Mouse (Mus musculus): ENCODE data around the gene Cd81. TPM values are rescaled to one million over a fixed set of nuclear protein-coding genes. Genes with fewer than 3 reads are reported as not detected.

The Cd81 gene
- total and polyA plus RNA-seq, 2 experiments from 2014 or later, result 511 to 542 TPM

DNA sequence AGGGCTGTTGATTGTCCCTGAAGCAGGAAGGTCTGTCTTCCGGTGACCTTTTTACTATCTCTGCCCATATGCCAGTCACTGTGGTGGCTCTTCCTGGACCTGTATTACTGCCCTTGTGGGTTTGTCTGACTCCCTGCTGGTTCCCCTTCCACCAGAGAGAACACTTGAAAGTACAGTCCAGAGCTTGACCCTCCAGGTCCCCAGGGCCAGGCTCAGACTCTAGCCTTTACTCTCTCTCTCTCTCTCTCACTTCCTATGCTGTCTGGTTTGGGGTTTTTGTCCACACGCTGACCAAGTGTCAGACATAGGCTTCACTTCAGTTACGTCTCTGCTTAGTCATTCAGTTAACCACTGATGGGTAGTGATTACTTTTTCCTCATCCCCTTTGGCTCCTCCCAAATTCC, 9.6 kb upstream of the Cd81 start:
- WGBS, result 87% methylated on average over 3 of the region's 3 CpGs
- no peak for ATAC-seq (ENCODE audit: low FRiP score)
- TF ChIP-seq CTCF (IDR thresholded peaks at IDR 0.05), result no peak

GRCm38 (mm10) chr7:143044049-143044825, 8.3 kb upstream of the Cd81 start:
- WGBS, result 94% methylated on average over 2 of the region's 2 CpGs

More for the DNA sequence above, 9.6 kb upstream of the Cd81 start:
- Histone ChIP-seq H3K36me3 (ENCODE audit: insufficient read depth, low read length) (peaks cover 36% of the 10 kb centered on the region), H3K27ac (ENCODE audit: low read depth, low read length) (no peak overlapping the region), H3K27me3 (ENCODE audit: insufficient read depth, low read length) (no peaks in the 10 kb centered on the region), H3K9ac (replicated peaks; ENCODE audit: low read length, poor library complexity, severe bottlenecking) (no peak overlapping the region), H3K4me2 (ENCODE audit: low read depth, low read length, poor library complexity, severe bottlenecking) (no peak overlapping the region), H3K4me1 (ENCODE audit: insufficient read depth, low read length) (no peaks in the 10 kb centered on the region), H3K9me3 (ENCODE audit: low read length) (no peaks in the 10 kb centered on the region), H3K4me3 (ENCODE audit: low read depth, low read length) (no peak overlapping the region)
- DNase-seq (ENCODE audit: low spot score), result no peak

GRCm38 (mm10) chr7:143044826-143045206, 7.7 kb upstream of the Cd81 start:
- TF ChIP-seq CTCF (IDR thresholded peaks at IDR 0.05), result 0 out of 2 replicates have a peak, but pooled peaks have one; percentile 32
- no peak overlapping the region for H3K4me2 ChIP-seq (ENCODE audit: low read depth, low read length, poor library complexity, severe bottlenecking)
- no peaks in the 10 kb centered on the region for H3K9me3 ChIP-seq (ENCODE audit: low read length)
- no peak overlapping the region for H3K27ac ChIP-seq (ENCODE audit: low read depth, low read length)
- no peak overlapping the region for H3K4me3 ChIP-seq (ENCODE audit: low read depth, low read length)
- no peak overlapping the region for H3K9ac ChIP-seq (replicated peaks; ENCODE audit: low read length, poor library complexity, severe bottlenecking)
- ATAC-seq (ENCODE audit: low FRiP score), result no peak
- no peaks in the 10 kb centered on the region for H3K4me1 ChIP-seq (ENCODE audit: insufficient read depth, low read length)
- H3K36me3 ChIP-seq (ENCODE audit: insufficient read depth, low read length), result peaks cover 30% of the 10 kb centered on the region
- H3K27me3 ChIP-seq (ENCODE audit: insufficient read depth, low read length), result no peaks in the 10 kb centered on the region
- no peak for DNase-seq (ENCODE audit: low spot score)

More at GRCm38 (mm10) chr7:143044049-143044825, 8.3 kb upstream of the Cd81 start:
- Histone ChIP-seq H3K9ac (replicated peaks; ENCODE audit: low read length, poor library complexity, severe bottlenecking) (no peak overlapping the region), H3K27ac (ENCODE audit: low read depth, low read length) (no peak overlapping the region), H3K27me3 (ENCODE audit: insufficient read depth, low read length) (no peaks in the 10 kb centered on the region), H3K4me3 (ENCODE audit: low read depth, low read length) (no peak overlapping the region), H3K36me3 (ENCODE audit: insufficient read depth, low read length) (peaks cover 34% of the 10 kb centered on the region), H3K4me1 (ENCODE audit: insufficient read depth, low read length) (no peaks in the 10 kb centered on the region), H3K9me3 (ENCODE audit: low read length) (no peaks in the 10 kb centered on the region), H3K4me2 (ENCODE audit: low read depth, low read length, poor library complexity, severe bottlenecking) (no peak overlapping the region)
- DNase-seq (ENCODE audit: low spot score), result no peak
- ATAC-seq (ENCODE audit: low FRiP score), result no peak
- no peak for TF ChIP-seq CTCF (IDR thresholded peaks at IDR 0.05)

DNA sequence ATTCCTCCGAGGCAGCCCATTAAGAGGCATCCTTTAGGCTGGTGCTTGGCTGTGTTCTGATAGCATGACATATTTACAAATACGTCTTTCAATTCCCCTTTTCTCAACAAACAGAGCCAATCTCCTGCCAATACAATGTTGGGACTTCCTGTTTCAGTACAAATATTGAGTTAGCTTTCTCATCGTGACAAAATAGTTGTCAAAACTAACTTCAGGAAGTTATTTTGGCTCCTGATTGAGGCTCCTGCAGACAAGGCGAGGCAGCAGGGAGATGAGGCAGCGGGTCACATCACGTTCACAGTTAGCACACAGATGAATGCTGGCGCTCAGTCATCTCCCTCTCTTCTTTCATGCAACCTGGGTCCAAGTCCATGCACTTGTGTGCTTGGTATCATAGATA, 6.2 kb upstream of the Cd81 start:
- no peak for TF ChIP-seq CTCF (IDR thresholded peaks at IDR 0.05)
- no peak overlapping the region for H3K4me3 ChIP-seq (ENCODE audit: low read depth, low read length)
- 0 out of 2 replicates have a peak, but pooled peaks cover under 1% of the 10 kb centered on the region for H3K4me1 ChIP-seq (ENCODE audit: insufficient read depth, low read length)
- H3K27me3 ChIP-seq (ENCODE audit: insufficient read depth, low read length), result no peaks in the 10 kb centered on the region
- WGBS, result 83% methylated on average over 7 of the region's 7 CpGs
- H3K4me2 ChIP-seq (ENCODE audit: low read depth, low read length, poor library complexity, severe bottlenecking), result no peak overlapping the region
- DNase-seq (ENCODE audit: low spot score) (no peak), ATAC-seq (ENCODE audit: low FRiP score) (no peak)
- H3K27ac ChIP-seq (ENCODE audit: low read depth, low read length), result no peak overlapping the region
- no peaks in the 10 kb centered on the region for H3K9me3 ChIP-seq (ENCODE audit: low read length)
- peaks cover 19% of the 10 kb centered on the region; the same call in 1 of the 2 replicates for H3K36me3 ChIP-seq (ENCODE audit: insufficient read depth, low read length)
- H3K9ac ChIP-seq (replicated peaks; ENCODE audit: low read length, poor library complexity, severe bottlenecking), result no peak overlapping the region

- no peak overlapping the region for H3K9ac ChIP-seq (replicated peaks; ENCODE audit: low read length, poor library complexity, severe bottlenecking)
- H3K36me3 ChIP-seq (ENCODE audit: insufficient read depth, low read length), result no peaks in the 10 kb centered on the region
- H3K27me3 ChIP-seq (ENCODE audit: insufficient read depth, low read length), result no peaks in the 10 kb centered on the region
- peaks cover 11% of the 10 kb centered on the region; the same call in 1 of the 2 replicates for H3K4me1 ChIP-seq (ENCODE audit: insufficient read depth, low read length)
- no peak for DNase-seq (ENCODE audit: low spot score)
- no peak overlapping the region for H3K27ac ChIP-seq (ENCODE audit: low read depth, low read length)
- WGBS, result 77% methylated on average over 3 of the region's 3 CpGs
- H3K9me3 ChIP-seq (ENCODE audit: low read length), result no peaks in the 10 kb centered on the region
- H3K4me3 ChIP-seq (ENCODE audit: low read depth, low read length), result no peak overlapping the region
- ATAC-seq (ENCODE audit: low FRiP score), result no peak
- TF ChIP-seq CTCF (IDR thresholded peaks at IDR 0.05), result no peak
- no peak overlapping the region for H3K4me2 ChIP-seq (ENCODE audit: low read depth, low read length, poor library complexity, severe bottlenecking)
Observed at GRCm38 (mm10) chr7:143049331-143049730, 3.2 kb upstream of the Cd81 start.

Data from midbrain, postnatal 0 days (tissue).